Mouse (Mus musculus): ENCODE measurements at regions not wholly inside any gene's neighbourhood (a gene's known extent, or its start where the extent isn't known, plus 50 kb on each side); places are given as distances from the start of the nearest gene placed in this dataset.
A peak's percentile ranks its signal among the peaks of the same experiment; 100 is the strongest.

- Histone ChIP-seq H3K4me1 (ENCODE audit: control insufficient read depth, insufficient read depth, low read length) (0 out of 2 replicates have a peak, but pooled peaks cover 5% of the 10 kb centered on the region), H3K9ac (ENCODE audit: low read depth, low read length) (no peak overlapping the region), H3K9me3 (ENCODE audit: control insufficient read depth, low read length) (no peaks in the 10 kb centered on the region), H3K36me3 (ENCODE audit: control insufficient read depth, insufficient read depth, low read length) (no peaks in the 10 kb centered on the region), H3K27me3 (ENCODE audit: control insufficient read depth, insufficient read depth, low read length) (no peaks in the 10 kb centered on the region), H3K27ac (ENCODE audit: low read depth, low read length) (no peak overlapping the region), H3K4me3 (ENCODE audit: low read length) (no peak overlapping the region), H3K4me2 (replicated peaks; ENCODE audit: low read depth, low read length) (no peak overlapping the region)
- WGBS: 93% methylated on average over 7 of the region's 7 CpGs
- ATAC-seq (ENCODE audit: low FRiP score, low TSS enrichment): no peak
These were observed 59.6 kb upstream of the Nabp1 start for GRCm38 (mm10) chr1:51537765-51538360.

- Histone ChIP-seq H3K36me3 (ENCODE audit: control insufficient read depth, insufficient read depth, low read length) (no peaks in the 10 kb centered on the region), H3K4me3 (ENCODE audit: low read length) (no peak overlapping the region), H3K27me3 (ENCODE audit: control insufficient read depth, insufficient read depth, low read length) (no peaks in the 10 kb centered on the region), H3K9me3 (ENCODE audit: control insufficient read depth, low read length) (no peaks in the 10 kb centered on the region), H3K9ac (ENCODE audit: low read depth, low read length) (no peak overlapping the region), H3K4me1 (ENCODE audit: control insufficient read depth, insufficient read depth, low read length) (peaks cover 9% of the 10 kb centered on the region; the same call in 1 of the 2 replicates), H3K4me2 (replicated peaks; ENCODE audit: low read depth, low read length) (no peak overlapping the region), H3K27ac (ENCODE audit: low read depth, low read length) (no peak overlapping the region)
- ATAC-seq (ENCODE audit: low FRiP score, low TSS enrichment): no peak
- 93% methylated on average over 1 of the region's 1 CpGs for WGBS
These were observed 57.9 kb upstream of the Nabp1 start for GRCm38 (mm10) chr1:51536076-51536475.

- no peak for ATAC-seq (ENCODE audit: low FRiP score, low TSS enrichment)
- peaks cover 9% of the 10 kb centered on the region; the same call in 1 of the 2 replicates for H3K4me1 ChIP-seq (ENCODE audit: control insufficient read depth, insufficient read depth, low read length)
- no peak overlapping the region for H3K9ac ChIP-seq (ENCODE audit: low read depth, low read length)
- H3K27ac ChIP-seq (ENCODE audit: low read depth, low read length): no peak overlapping the region
- H3K9me3 ChIP-seq (ENCODE audit: control insufficient read depth, low read length): no peaks in the 10 kb centered on the region
- WGBS: 96% methylated on average over 2 of the region's 2 CpGs
- no peaks in the 10 kb centered on the region for H3K36me3 ChIP-seq (ENCODE audit: control insufficient read depth, insufficient read depth, low read length)
- no peaks in the 10 kb centered on the region for H3K27me3 ChIP-seq (ENCODE audit: control insufficient read depth, insufficient read depth, low read length)
- H3K4me2 ChIP-seq (replicated peaks; ENCODE audit: low read depth, low read length): no peak overlapping the region
- H3K4me3 ChIP-seq (ENCODE audit: low read length): no peak overlapping the region
These were observed 57.2 kb upstream of the Nabp1 start for GRCm38 (mm10) chr1:51535414-51535813.

- H3K4me2 ChIP-seq (replicated peaks; ENCODE audit: low read depth, low read length): no peak overlapping the region
- H3K4me1 ChIP-seq (ENCODE audit: control insufficient read depth, insufficient read depth, low read length): peaks cover 9% of the 10 kb centered on the region; the same call in 1 of the 2 replicates
- H3K9me3 ChIP-seq (ENCODE audit: control insufficient read depth, low read length): no peaks in the 10 kb centered on the region
- no peak overlapping the region for H3K4me3 ChIP-seq (ENCODE audit: low read length)
- no peaks in the 10 kb centered on the region for H3K27me3 ChIP-seq (ENCODE audit: control insufficient read depth, insufficient read depth, low read length)
- no peak overlapping the region for H3K9ac ChIP-seq (ENCODE audit: low read depth, low read length)
- no peaks in the 10 kb centered on the region for H3K36me3 ChIP-seq (ENCODE audit: control insufficient read depth, insufficient read depth, low read length)
- 69% methylated on average over 1 of the region's 1 CpGs for WGBS
- ATAC-seq (ENCODE audit: low FRiP score, low TSS enrichment): no peak
- H3K27ac ChIP-seq (ENCODE audit: low read depth, low read length): no peak overlapping the region
These were observed 53.1 kb upstream of the Nabp1 start for GRCm38 (mm10) chr1:51531360-51531759.

GRCm38 (mm10) chr1:51530191-51530926, 52.1 kb upstream of the Nabp1 start:
- ATAC-seq (ENCODE audit: low FRiP score, low TSS enrichment): peak; percentile 86
- H3K4me3 ChIP-seq (ENCODE audit: low read length): no peak overlapping the region
- H3K4me2 ChIP-seq (replicated peaks; ENCODE audit: low read depth, low read length): no peak overlapping the region
- H3K36me3 ChIP-seq (ENCODE audit: control insufficient read depth, insufficient read depth, low read length): no peaks in the 10 kb centered on the region
- no peaks in the 10 kb centered on the region for H3K27me3 ChIP-seq (ENCODE audit: control insufficient read depth, insufficient read depth, low read length)
- H3K9ac ChIP-seq (ENCODE audit: low read depth, low read length): no peak overlapping the region
- peak overlapping the region; percentile 66; the same call in 1 of the 2 replicates for H3K27ac ChIP-seq (ENCODE audit: low read depth, low read length)
- H3K9me3 ChIP-seq (ENCODE audit: control insufficient read depth, low read length): no peaks in the 10 kb centered on the region
- H3K4me1 ChIP-seq (ENCODE audit: control insufficient read depth, insufficient read depth, low read length): peaks cover 9% of the 10 kb centered on the region; the same call in 1 of the 2 replicates
- WGBS: 66% methylated on average over 9 of the region's 9 CpGs

GRCm38 (mm10) chr1:51529653-51530052, 51.4 kb upstream of the Nabp1 start:
- H3K27ac ChIP-seq (ENCODE audit: low read depth, low read length): peak overlapping the region; percentile 66; the same call in 1 of the 2 replicates
- H3K9me3 ChIP-seq (ENCODE audit: control insufficient read depth, low read length): no peaks in the 10 kb centered on the region
- H3K4me2 ChIP-seq (replicated peaks; ENCODE audit: low read depth, low read length): no peak overlapping the region
- 42% methylated on average over 5 of the region's 5 CpGs for WGBS
- peaks cover 9% of the 10 kb centered on the region; the same call in 1 of the 2 replicates for H3K4me1 ChIP-seq (ENCODE audit: control insufficient read depth, insufficient read depth, low read length)
- H3K4me3 ChIP-seq (ENCODE audit: low read length): no peak overlapping the region
- H3K9ac ChIP-seq (ENCODE audit: low read depth, low read length): no peak overlapping the region
- H3K27me3 ChIP-seq (ENCODE audit: control insufficient read depth, insufficient read depth, low read length): no peaks in the 10 kb centered on the region
- H3K36me3 ChIP-seq (ENCODE audit: control insufficient read depth, insufficient read depth, low read length): no peaks in the 10 kb centered on the region
- no peak for ATAC-seq (ENCODE audit: low FRiP score, low TSS enrichment)

GRCm38 (mm10) chr1:51528671-51529070, 50.4 kb upstream of the Nabp1 start:
- Histone ChIP-seq H3K9me3 (ENCODE audit: control insufficient read depth, low read length) (no peaks in the 10 kb centered on the region), H3K27ac (ENCODE audit: low read depth, low read length) (no peak overlapping the region), H3K27me3 (ENCODE audit: control insufficient read depth, insufficient read depth, low read length) (no peaks in the 10 kb centered on the region), H3K4me2 (replicated peaks; ENCODE audit: low read depth, low read length) (no peak overlapping the region), H3K4me3 (ENCODE audit: low read length) (no peak overlapping the region), H3K4me1 (ENCODE audit: control insufficient read depth, insufficient read depth, low read length) (peaks cover 9% of the 10 kb centered on the region; the same call in 1 of the 2 replicates), H3K36me3 (ENCODE audit: control insufficient read depth, insufficient read depth, low read length) (no peaks in the 10 kb centered on the region), H3K9ac (ENCODE audit: low read depth, low read length) (no peak overlapping the region)
- ATAC-seq (ENCODE audit: low FRiP score, low TSS enrichment): no peak
- WGBS: 73% methylated on average over 1 of the region's 1 CpGs

Data from kidney, embryonic 14.5 days (tissue).